Mouse (Mus musculus): ENCODE data around the gene Unc13d.

DNA sequence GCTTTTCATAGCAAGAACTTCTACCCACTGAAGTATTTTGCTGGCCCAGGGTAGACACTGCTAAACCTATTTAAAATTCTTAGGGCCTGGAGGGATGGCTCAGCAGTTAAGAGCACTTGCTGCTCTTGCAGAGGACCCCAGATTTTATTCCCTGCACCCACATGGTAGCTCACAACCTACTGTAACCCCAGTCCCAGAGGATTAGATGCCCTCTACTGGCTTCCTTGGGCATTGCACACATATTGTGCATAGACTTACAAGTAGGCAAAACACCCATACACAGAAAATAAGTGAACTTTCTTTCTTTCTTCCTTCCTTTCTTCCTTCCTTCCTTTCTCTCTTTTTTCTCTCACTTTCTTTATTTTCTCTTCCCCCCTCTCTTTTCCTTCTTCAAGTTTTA, 40.1 kb upstream of the Unc13d start:
- TF ChIP-seq POLR2A (IDR thresholded peaks at IDR 0.05; ENCODE audit: extremely low read depth, insufficient read depth, low read length) = no peak
- no peak for TF ChIP-seq CTCF (IDR thresholded peaks at IDR 0.05; ENCODE audit: extremely low read depth, insufficient read depth, low read length)

Measured in cortical plate, adult 2 months (tissue).